Mouse (Mus musculus) neural tube, embryonic 13.5 days (tissue): ENCODE measurements around the gene St8sia1. TPM values are rescaled to one million over a fixed set of nuclear protein-coding genes. Genes with fewer than 3 reads are reported as not detected.
A peak's percentile ranks its signal among the peaks of the same experiment; 100 is the strongest.
"Not testable (repeated sequence)": the region's sequence is repeated elsewhere in the genome, so short reads cannot be mapped to it uniquely, and the experiment has no call there.

ENCODE experiments used
- ATAC-seq: fragments of 200-750 bp; cut with Nextera tagmentation; 2 replicates; pipeline ENCODE4 v1.8.0; 2017; ENCODE audit warnings: low read depth, mild to moderate bottlenecking, moderate TSS enrichment, moderate library complexity
- H3K27ac ChIP-seq: fragments of 300-500 bp; sonication (generic); replicated peaks from 2 replicates; pipeline ENCODE4 v1.5.1; 2015; ENCODE audit warnings: moderate library complexity, mild to moderate bottlenecking, inconsistent platforms
- H3K27me3 ChIP-seq: fragments of 300-500 bp; sonication (generic); 2 replicates; pipeline ENCODE4 v1.6.1; 2015; ENCODE audit warnings: mild to moderate bottlenecking, inconsistent platforms
- H3K36me3 ChIP-seq: fragments of 300-500 bp; sonication (generic); 2 replicates; pipeline ENCODE4 v1.6.1; 2015; ENCODE audit warnings: mild to moderate bottlenecking, inconsistent platforms
- H3K4me1 ChIP-seq: fragments of 300-500 bp; sonication (generic); replicated peaks from 2 replicates; pipeline ENCODE4 v1.6.1; 2015; ENCODE audit warnings: inconsistent platforms
- H3K4me2 ChIP-seq: fragments of 300-500 bp; sonication (generic); 2 replicates; pipeline ENCODE4 v1.6.1; 2015; ENCODE audit warnings: inconsistent platforms, mild to moderate bottlenecking, moderate library complexity
- H3K4me3 ChIP-seq: fragments of 300-500 bp; sonication (generic); 2 replicates; pipeline ENCODE4 v1.5.1; 2015; ENCODE audit warnings: mild to moderate bottlenecking, inconsistent platforms
- H3K9ac ChIP-seq: fragments of 300-500 bp; sonication (generic); 2 replicates; pipeline ENCODE4 v1.6.1; 2015; ENCODE audit warnings: moderate library complexity, mild to moderate bottlenecking, inconsistent platforms
- H3K9me3 ChIP-seq: fragments of 300-500 bp; sonication (generic); 2 replicates; pipeline ENCODE4 v1.6.1; 2016; ENCODE audit warnings: inconsistent platforms
- WGBS: fragments of 180-500 bp; shearing (Covaris S2); methylation state at CpG from one replicate; pipeline ENCODE4 v1.1.7; 2015; 5-methylcytosine and 5-hydroxymethylcytosine counted together
- polyA plus RNA-seq: library from polyadenylated mRNA; unstranded; fragments of >200 nt; fragmentation: Nextera tagmentation; extraction: Ambion mirVana; gene quantifications from 2 replicates; pipeline ENCODE4 v1.2.1, GENCODE M21; 2015

The St8sia1 gene
- 9.8 and 10.0 TPM in 2 replicates for polyA plus RNA-seq

DNA sequence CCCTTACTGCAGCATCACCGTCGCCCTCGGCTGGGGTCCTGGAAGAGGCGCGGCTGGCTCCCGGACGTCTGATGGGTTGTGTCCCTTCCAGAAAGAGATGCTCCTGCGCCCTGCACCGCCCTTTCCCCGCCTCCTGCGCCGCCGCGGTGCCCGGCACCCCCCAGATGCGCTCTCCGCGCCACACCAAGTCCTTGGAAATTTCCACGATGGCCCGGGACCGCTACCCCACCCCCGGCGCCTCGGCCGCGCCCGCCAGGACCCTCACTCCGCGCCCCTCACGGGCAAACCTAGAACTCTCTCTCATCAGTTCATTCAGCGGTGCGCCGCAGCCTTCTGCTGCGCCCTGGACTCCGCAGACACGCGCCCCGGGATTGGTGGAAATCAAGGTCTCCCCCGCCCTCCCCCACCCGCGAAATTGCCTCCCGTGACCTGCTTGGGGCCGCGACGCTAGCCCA lies at the start of gene St8sia1:
Gene St8sia1 (minus strand): TSS at position 377 of the 455 bp plus-strand sequence.
- H3K27me3 ChIP-seq: no peaks in the 10 kb centered on the region
- H3K4me2 ChIP-seq: peak within 1 kb of the TSS; percentile 83
- H3K27ac ChIP-seq: peak within 1 kb of the TSS; percentile 99
- H3K36me3 ChIP-seq: peaks cover 11% of the 10 kb centered on the region
- WGBS: under 1% methylated on average over 43 of the region's 45 CpGs
- H3K4me3 ChIP-seq: peak within 1 kb of the TSS; percentile 78
- peak within 1 kb of the TSS; percentile 93 for H3K9ac ChIP-seq
- ATAC-seq: peak; percentile 80
- H3K9me3 ChIP-seq: no peaks in the 10 kb centered on the region
- H3K4me1 ChIP-seq: peaks cover 47% of the 10 kb centered on the region

DNA sequence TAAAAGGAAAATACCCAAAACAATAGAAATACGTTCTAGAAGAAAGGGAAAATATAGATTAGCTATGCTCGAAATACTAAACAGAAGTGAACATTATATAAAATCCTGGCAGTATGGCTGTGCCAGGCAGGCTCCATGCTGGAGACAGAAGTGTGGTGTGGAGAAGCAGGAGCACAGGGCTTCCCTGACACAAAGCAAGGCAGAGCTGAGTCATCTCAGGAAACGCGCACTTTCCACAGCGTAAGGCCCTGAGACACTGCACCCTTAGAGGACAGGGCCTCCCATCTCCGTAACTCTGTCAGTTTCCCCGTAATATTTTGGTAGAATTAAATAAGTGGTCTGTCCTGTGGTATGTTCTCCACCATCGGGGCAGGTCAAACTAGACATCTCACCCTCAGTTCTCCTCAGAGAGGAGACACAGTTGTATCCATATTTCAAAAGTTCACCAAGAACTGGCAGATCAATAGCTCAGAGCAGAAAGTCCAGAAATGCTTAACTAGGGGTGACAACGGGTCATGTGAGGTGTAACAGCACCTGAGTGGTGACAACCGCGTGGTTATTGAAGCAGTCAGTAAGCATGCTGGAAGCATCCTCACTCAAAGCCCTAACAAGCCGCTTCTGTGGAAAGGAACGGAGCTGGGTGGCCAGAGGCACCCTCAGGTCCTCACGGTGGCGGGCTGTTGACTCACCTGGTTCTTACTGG lies 48.4 kb upstream of the St8sia1 start:
- WGBS: 94% methylated on average over 15 of the region's 15 CpGs
- no peaks in the 10 kb centered on the region for H3K27me3 ChIP-seq
- H3K9ac ChIP-seq: no peak overlapping the region
- H3K4me3 ChIP-seq: no peak overlapping the region
- peaks cover 67% of the 10 kb centered on the region for H3K36me3 ChIP-seq
- no peak for ATAC-seq
- H3K9me3 ChIP-seq: no peaks in the 10 kb centered on the region
- H3K4me2 ChIP-seq: no peak overlapping the region
- H3K4me1 ChIP-seq: no peaks in the 10 kb centered on the region
- no peak overlapping the region for H3K27ac ChIP-seq

GRCm38 (mm10) chr6:143008865-143009264 lies 44.6 kb upstream of the St8sia1 start:
- H3K4me2 ChIP-seq: no peak overlapping the region
- H3K27ac ChIP-seq: no peak overlapping the region
- no peaks in the 10 kb centered on the region for H3K27me3 ChIP-seq
- 84% methylated on average over 5 of the region's 5 CpGs for WGBS
- no peaks in the 10 kb centered on the region for H3K4me1 ChIP-seq
- no peak for ATAC-seq
- no peak overlapping the region for H3K4me3 ChIP-seq
- no peak overlapping the region for H3K9ac ChIP-seq
- no peaks in the 10 kb centered on the region for H3K9me3 ChIP-seq
- H3K36me3 ChIP-seq: peaks cover 52% of the 10 kb centered on the region

DNA sequence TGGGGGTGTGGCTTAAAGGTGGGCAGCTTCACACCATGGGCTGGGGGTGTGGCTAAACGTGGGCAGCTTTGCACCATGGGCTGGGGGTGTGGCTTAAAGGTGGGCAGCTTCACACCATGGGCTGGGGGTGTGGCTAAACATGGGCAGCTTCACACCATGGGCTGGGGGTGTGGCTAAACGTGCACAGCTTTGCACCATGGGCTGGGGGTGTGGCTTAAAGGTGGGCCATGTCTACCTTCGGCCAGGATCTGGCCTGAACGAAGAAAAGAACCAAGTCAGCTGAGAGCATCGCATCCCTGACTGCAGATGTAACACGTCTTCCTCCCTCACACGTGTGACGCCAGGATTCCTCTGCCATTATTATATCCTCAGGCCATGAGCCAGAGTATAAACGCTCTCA lies 41.0 kb upstream of the St8sia1 start:
- peaks cover 19% of the 10 kb centered on the region for H3K36me3 ChIP-seq
- H3K9ac ChIP-seq, H3K4me2 ChIP-seq, H3K9me3 ChIP-seq, H3K27me3 ChIP-seq, H3K4me3 ChIP-seq, H3K4me1 ChIP-seq, ATAC-seq, H3K27ac ChIP-seq: not testable (repeated sequence)
- WGBS: 92% methylated on average over 9 of the region's 9 CpGs

- Histone ChIP-seq H3K9ac (no peak overlapping the region), H3K4me1 (no peaks in the 10 kb centered on the region), H3K27me3 (no peaks in the 10 kb centered on the region), H3K4me2 (no peak overlapping the region), H3K27ac (no peak overlapping the region), H3K36me3 (peaks cover 15% of the 10 kb centered on the region), H3K4me3 (no peak overlapping the region), H3K9me3 (no peaks in the 10 kb centered on the region)
- WGBS: 81% methylated on average over 9 of the region's 9 CpGs
- no peak for ATAC-seq
Measured at GRCm38 (mm10) chr6:143004801-143005200, 40.5 kb upstream of the St8sia1 start.

- H3K36me3 ChIP-seq: no peaks in the 10 kb centered on the region
- no peak overlapping the region for H3K9ac ChIP-seq
- peak; percentile 42; the same call in 1 of the 2 replicates for ATAC-seq
- H3K27ac ChIP-seq: peak overlapping the region; percentile 56
- H3K4me3 ChIP-seq: no peak overlapping the region
- no peaks in the 10 kb centered on the region for H3K27me3 ChIP-seq
- H3K9me3 ChIP-seq: no peaks in the 10 kb centered on the region
- H3K4me1 ChIP-seq: peaks cover 19% of the 10 kb centered on the region
- 58% methylated on average over 12 of the region's 12 CpGs for WGBS
- H3K4me2 ChIP-seq: no peak overlapping the region
Measured at GRCm38 (mm10) chr6:142998221-142998999, 34.2 kb upstream of the St8sia1 start.

GRCm38 (mm10) chr6:142996887-142997286 lies 32.6 kb upstream of the St8sia1 start:
- no peak for ATAC-seq
- Histone ChIP-seq H3K9me3 (no peaks in the 10 kb centered on the region), H3K27me3 (no peaks in the 10 kb centered on the region), H3K9ac (no peak overlapping the region), H3K4me2 (no peak overlapping the region), H3K27ac (no peak overlapping the region), H3K36me3 (no peaks in the 10 kb centered on the region), H3K4me1 (peaks cover 31% of the 10 kb centered on the region), H3K4me3 (no peak overlapping the region)
- 67% methylated on average over 3 of the region's 3 CpGs for whole genome bisulfite sequencing

- whole genome bisulfite sequencing: 71% methylated on average over 5 of the region's 5 CpGs
- H3K36me3 ChIP-seq: no peaks in the 10 kb centered on the region
- no peak for ATAC-seq
- H3K9ac ChIP-seq: no peak overlapping the region
- no peak overlapping the region for H3K4me3 ChIP-seq
- H3K4me2 ChIP-seq: no peak overlapping the region
- H3K4me1 ChIP-seq: peaks cover 40% of the 10 kb centered on the region
- no peak overlapping the region for H3K27ac ChIP-seq
- H3K27me3 ChIP-seq: no peaks in the 10 kb centered on the region
- no peaks in the 10 kb centered on the region for H3K9me3 ChIP-seq
Measured at GRCm38 (mm10) chr6:142995567-142995966, 31.3 kb upstream of the St8sia1 start.

DNA sequence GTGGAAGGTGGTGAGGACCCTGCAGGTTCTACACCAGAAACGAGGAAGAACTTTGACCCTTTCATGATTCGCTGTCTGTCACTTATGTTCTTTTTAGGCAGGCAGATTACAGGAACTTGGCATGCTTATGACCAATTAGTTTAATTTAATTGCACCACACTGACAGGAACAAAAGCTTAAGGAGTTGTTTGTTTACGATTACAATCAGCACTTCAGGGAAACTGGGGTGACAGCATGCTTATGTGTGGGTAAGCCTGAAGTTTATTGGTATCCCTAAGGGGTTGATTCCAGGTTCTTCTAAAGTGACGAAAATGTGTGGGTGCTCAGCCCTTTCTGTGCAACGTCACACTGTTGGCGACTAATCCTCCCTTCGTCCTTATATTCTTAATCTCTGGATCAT lies 30.6 kb upstream of the St8sia1 start:
- WGBS: 47% methylated on average over 7 of the region's 7 CpGs

GRCm38 (mm10) chr6:142993705-142994698 lies 29.8 kb upstream of the St8sia1 start:
- Histone ChIP-seq H3K4me1 (peaks cover 40% of the 10 kb centered on the region), H3K27ac (peak overlapping the region; percentile 43), H3K4me3 (no peak overlapping the region), H3K27me3 (no peaks in the 10 kb centered on the region), H3K9me3 (no peaks in the 10 kb centered on the region), H3K9ac (no peak overlapping the region), H3K4me2 (no peak overlapping the region), H3K36me3 (no peaks in the 10 kb centered on the region)
- 30% methylated on average over 14 of the region's 14 CpGs for WGBS
- ATAC-seq: no peak

More for the DNA sequence above, 30.6 kb upstream of the St8sia1 start:
- Histone ChIP-seq H3K27ac (0 out of 2 replicates have a peak overlapping the region, but pooled peaks have one; percentile 18), H3K36me3 (no peaks in the 10 kb centered on the region), H3K9me3 (no peaks in the 10 kb centered on the region), H3K9ac (no peak overlapping the region), H3K4me1 (peaks cover 40% of the 10 kb centered on the region), H3K4me3 (no peak overlapping the region), H3K27me3 (no peaks in the 10 kb centered on the region), H3K4me2 (no peak overlapping the region)
- ATAC-seq: no peak

- WGBS: 82% methylated on average over 2 of the region's 2 CpGs
Measured at GRCm38 (mm10) chr6:142992971-142993370, 28.7 kb upstream of the St8sia1 start.

More at GRCm38 (mm10) chr6:142992971-142993370, 28.7 kb upstream of the St8sia1 start:
- no peak for ATAC-seq
- H3K27me3 ChIP-seq: no peaks in the 10 kb centered on the region
- H3K36me3 ChIP-seq: no peaks in the 10 kb centered on the region
- no peak overlapping the region for H3K27ac ChIP-seq
- no peaks in the 10 kb centered on the region for H3K9me3 ChIP-seq
- peaks cover 36% of the 10 kb centered on the region for H3K4me1 ChIP-seq
- H3K4me3 ChIP-seq: no peak overlapping the region
- H3K4me2 ChIP-seq: no peak overlapping the region
- H3K9ac ChIP-seq: no peak overlapping the region
